Mouse (Mus musculus) liver, embryonic 14 days (tissue): ENCODE results near the gene Spin1. TPM values are rescaled to one million over a fixed set of nuclear protein-coding genes. Genes with fewer than 3 reads are reported as not detected.

Experiments
- polyA plus RNA-seq: library from polyadenylated mRNA; depleted of rRNA; stranded (reverse); fragments of >200 nt; gene quantifications from 2 replicates; pipeline ENCODE4 v1.2.3, GENCODE M21; 2012; rRNA removed

The Spin1 gene
- polyA plus RNA-seq = 5.2 and 6.1 TPM in 2 replicates

GRCm38 (mm10) chr13:51100233-51101015 is at the start of gene Spin1:
Gene Spin1 (plus strand): TSS chr13:51100880.

GRCm38 (mm10) chr13:51170691-51171680 is 70.3 kb downstream of the Spin1 start, which contains the start of gene Nxnl2:
Gene Nxnl2 (plus strand): TSS chr13:51171022.

Other genes with a start within 250 kb of the Spin1 start
- gene Nxnl2, start 70.1 kb downstream of the Spin1 start, polyA plus RNA-seq = 0.08 and 0.15 TPM in 2 replicates